ENCODE assay signal across 21 mouse cellular contexts in genomic region chr5:142713966-142714365, GRCm38 (mm10). TPM values are rescaled to one million over a fixed set of nuclear protein-coding genes. Genes with fewer than 3 reads are reported as not detected.
DNase-seq lines count a peak whose midpoint lies in the region; ATAC-seq lines count a peak whose summit lies in the region.
"Had no signal": no experiment of that assay in that cellular context is flagged by ENCODE, and none has a peak within 500 bp of the region (broad histone marks: within the 10 kb centered on the region; RNA-seq: fewer than 3 reads in every experiment).

No protein-coding gene starts in this region.

- no peak for ATAC-seq in activated CD4-positive, CD25-positive, alpha-beta regulatory T cell, adult 4 months
- ATAC-seq in CD4-positive, CD25-positive, alpha-beta regulatory T cell, adult 4 months: no peak
- ATAC-seq: forebrain, embryonic 14.5 days; intestine, postnatal 0 days; liver, postnatal 0 days; lung, postnatal 0 days had no signal

- DNase-seq in cerebellum, adult 11-12 months: peak; percentile 75
- no peak for DNase-seq in cerebellum, postnatal 10 days
- peak; percentile 71 for DNase-seq in 3T3-L1 (ENCODE audit: low read depth, low spot score)
- peak; percentile 48 for DNase-seq in adrenal gland, postnatal 14 days
- peak; percentile 71 for DNase-seq in cerebellum, adult 9-10 months
- no peak for DNase-seq in heart, adult 9 months (ENCODE audit: low spot score in 2 of 2)
- DNase-seq: B cell, adult 2 months; gastrocnemius, postnatal 14 days; heart, adult 11 months; kidney, postnatal 36 days; liver, postnatal 0 days; retina, postnatal 1 day; right cerebral cortex, postnatal 4 days had no signal

RNA-seq across cellular contexts. Expression of gene Slc29a4, which starts 21.7 kb away (rescaled TPM):
- 19.5 and 22.6 TPM in 2 replicates for total RNA-seq in adrenal gland, postnatal 14 days (2021)
- under 1 TPM; 0.50 to 0.86 TPM for polyA plus RNA-seq in activated CD4-positive, CD25-positive, alpha-beta regulatory T cell, adult 4 months (2017; shearing (Covaris generic))
- polyA plus RNA-seq in CD4-positive, CD25-positive, alpha-beta regulatory T cell, adult 4 months (2017; shearing (Covaris generic)): under 1 TPM in 1 of 2 experiments, not detected in 1; 0.11 TPM
- total RNA-seq: common myeloid progenitor, adult 5-6 weeks; MEL had no signal
- polyA plus RNA-seq: macrophage had no signal

Comparison
In these comparisons a context has a peak if more than half of its experiments do, and no peak if none do; other contexts are left out.
1. DNase-seq: peak in cerebellum, adult 11-12 months (single experiment), 3T3-L1 (single experiment), adrenal gland, postnatal 14 days (single experiment) and cerebellum, adult 9-10 months (single experiment); none in cerebellum, postnatal 10 days (0 of 2) and heart, adult 9 months (0 of 2).